Mouse (Mus musculus) lung, adult 2 months (tissue): ENCODE results near the gene Mast4.

Experiments used
- CTCF ChIP-seq: fragments of 200-500 bp; IDR thresholded peaks from 2 replicates; pipeline ENCODE4 v1.5.1; 2011; ENCODE audit warnings: mild to moderate bottlenecking, low read length, control low read depth; ENCODE audit not compliant: insufficient read depth
- POLR2A ChIP-seq: fragments of 200-500 bp; IDR thresholded peaks from 2 replicates; pipeline ENCODE4 v1.6.1; 2011; ENCODE audit warnings: low read depth, mild to moderate bottlenecking, control low read depth, low read length, borderline replicate concordance; ENCODE audit errors: extremely low read depth

DNA sequence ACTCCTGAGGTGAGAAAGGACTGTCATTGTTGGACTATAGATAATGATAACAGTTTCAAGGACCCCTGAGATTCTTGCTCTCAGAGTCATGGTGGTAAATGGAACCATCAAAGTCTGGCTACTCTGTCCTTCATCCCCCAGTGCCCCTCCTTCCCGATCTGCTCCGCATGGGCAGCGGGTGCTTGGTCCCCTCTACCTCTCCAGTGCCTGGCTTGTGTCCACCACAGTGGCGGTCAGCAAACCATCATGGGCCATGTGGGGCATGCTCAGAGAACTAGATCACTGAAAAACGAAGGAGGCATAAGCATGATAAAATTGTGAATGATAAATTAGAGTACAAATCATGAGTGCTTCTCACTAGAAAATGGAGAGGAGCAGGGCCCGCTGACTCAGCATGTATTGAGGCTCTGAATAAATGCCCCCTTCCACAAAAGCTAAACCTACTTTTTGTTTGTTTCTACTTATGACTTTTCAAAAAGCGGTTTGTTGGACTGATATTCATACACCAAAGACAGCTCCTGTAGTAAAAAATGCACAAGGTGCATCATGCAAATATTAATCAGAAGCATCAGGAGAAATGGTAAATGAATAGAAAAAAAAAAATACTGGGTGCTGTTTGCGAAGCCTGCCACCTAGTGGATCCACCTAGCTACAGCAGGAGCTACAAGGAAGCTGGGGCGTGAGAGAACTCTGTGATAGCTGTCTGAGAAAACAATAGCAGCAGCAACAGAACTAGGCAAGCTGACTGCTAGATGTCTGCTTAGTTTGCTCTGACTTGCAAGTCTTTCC is 589.6 kb downstream of the Mast4 start:
- peak; percentile 83 for TF ChIP-seq CTCF
- no peak for TF ChIP-seq POLR2A
